Mouse (Mus musculus) midbrain, postnatal 0 days (tissue): ENCODE measurements at regions not wholly inside any gene's neighbourhood (a gene's known extent, or its start where the extent isn't known, plus 50 kb on each side); places are given as distances from the start of the nearest gene placed in this dataset.

ENCODE experiments used
- ATAC-seq: fragments of 200-750 bp; cut with Nextera tagmentation; 2 replicates; pipeline ENCODE4 v1.8.0; 2017; ENCODE audit warnings: moderate number of reproducible peaks, mild to moderate bottlenecking, moderate TSS enrichment, moderate library complexity; ENCODE audit not compliant: low FRiP score
- DNase-seq: peaks from one replicate; pipeline ENCODE4 v3.0.0-alpha.2; 2015; ENCODE audit warnings: low spot score
- H3K27ac ChIP-seq: fragments of 300-500 bp; sonication (generic); 2 replicates; pipeline ENCODE4 v1.5.1; 2014; ENCODE audit warnings: low read depth, mild to moderate bottlenecking, low read length, mixed read lengths
- H3K27me3 ChIP-seq: fragments of 300-500 bp; sonication (generic); 2 replicates; pipeline ENCODE4 v1.6.1; 2014; ENCODE audit warnings: low read length, control low read depth, mixed read lengths; ENCODE audit not compliant: insufficient read depth
- H3K36me3 ChIP-seq: fragments of 300-500 bp; sonication (generic); 2 replicates; pipeline ENCODE4 v1.6.1; 2014; ENCODE audit warnings: low read length, control low read depth, mixed read lengths; ENCODE audit not compliant: insufficient read depth
- H3K4me1 ChIP-seq: fragments of 300-500 bp; sonication (generic); 2 replicates; pipeline ENCODE4 v1.6.1; 2014; ENCODE audit warnings: mild to moderate bottlenecking, control low read depth, antibody characterized with exemption, low read length, mixed read lengths; ENCODE audit not compliant: insufficient read depth
- H3K4me2 ChIP-seq: fragments of 300-500 bp; sonication (generic); 2 replicates; pipeline ENCODE4 v1.6.1; 2014; ENCODE audit warnings: low read depth, mild to moderate bottlenecking, low read length, mixed read lengths; ENCODE audit not compliant: poor library complexity, severe bottlenecking
- H3K4me3 ChIP-seq: fragments of 300-500 bp; sonication (generic); 2 replicates; pipeline ENCODE4 v1.5.1; 2014; ENCODE audit warnings: low read depth, mild to moderate bottlenecking, low read length, moderate library complexity
- H3K9ac ChIP-seq: fragments of 300-500 bp; sonication (generic); replicated peaks from 2 replicates; pipeline ENCODE4 v1.6.1; 2014; ENCODE audit warnings: mild to moderate bottlenecking, low read length, moderate library complexity, mixed read lengths; ENCODE audit not compliant: poor library complexity, severe bottlenecking
- H3K9me3 ChIP-seq: fragments of 300-500 bp; sonication (generic); 2 replicates; pipeline ENCODE4 v1.6.1; 2016; ENCODE audit warnings: low read length, control low read depth
- CTCF ChIP-seq: IDR thresholded peaks from 2 replicates; pipeline ENCODE4 v1.5.1; 2016; ENCODE audit warnings: antibody characterized with exemption, mild to moderate bottlenecking
- WGBS: fragments of 180-500 bp; shearing (Covaris S2); extraction: QIAGEN DNeasy Blood & Tissue Kit; methylation state at CpG from one replicate; pipeline ENCODE4 v1.1.7; 2014; 5-methylcytosine and 5-hydroxymethylcytosine counted together

- TF ChIP-seq CTCF, result no peak
- H3K4me1 ChIP-seq, result no peaks in the 10 kb centered on the region
- H3K27ac ChIP-seq, result no peak overlapping the region
- H3K27me3 ChIP-seq, result no peaks in the 10 kb centered on the region
- ATAC-seq (no peak), DNase-seq (no peak)
- H3K9me3 ChIP-seq, result no peaks in the 10 kb centered on the region
- 25% methylated on average over 1 of the region's 1 CpGs for WGBS
- H3K4me2 ChIP-seq, result no peak overlapping the region
- no peak overlapping the region for H3K9ac ChIP-seq
- no peaks in the 10 kb centered on the region for H3K36me3 ChIP-seq
- no peak overlapping the region for H3K4me3 ChIP-seq
These were observed 235.4 kb downstream of the Hlx start for GRCm38 (mm10) chr1:184497007-184497406.

GRCm38 (mm10) chr1:184493811-184494210 lies 238.6 kb downstream of the Hlx start:
- no peaks in the 10 kb centered on the region for H3K27me3 ChIP-seq
- no peaks in the 10 kb centered on the region for H3K9me3 ChIP-seq
- H3K4me2 ChIP-seq, result no peak overlapping the region
- no peak overlapping the region for H3K27ac ChIP-seq
- DNase-seq (no peak), ATAC-seq (no peak)
- no peaks in the 10 kb centered on the region for H3K36me3 ChIP-seq
- H3K9ac ChIP-seq, result no peak overlapping the region
- no peak overlapping the region for H3K4me3 ChIP-seq
- no peaks in the 10 kb centered on the region for H3K4me1 ChIP-seq
- WGBS, result 83% methylated on average over 8 of the region's 8 CpGs
- no peak for TF ChIP-seq CTCF

DNA sequence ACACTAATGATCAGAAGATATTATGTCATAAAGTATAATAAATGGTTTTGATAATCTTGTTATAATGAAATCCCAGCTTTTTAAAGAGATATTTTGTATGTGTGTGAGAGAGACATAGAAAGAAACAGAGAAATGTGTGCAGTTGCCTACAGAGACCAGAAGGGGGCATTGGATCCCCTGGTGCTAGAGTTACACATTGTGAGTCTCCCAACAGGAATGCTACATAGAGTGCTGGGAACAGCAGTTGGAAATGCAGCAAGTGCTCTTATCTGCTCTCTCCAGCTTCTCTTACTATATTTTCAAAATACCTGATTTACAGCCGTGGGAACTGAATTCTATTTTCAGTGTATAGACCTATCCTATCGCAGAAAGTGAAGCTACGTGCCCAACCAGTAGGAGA lies 240.3 kb downstream of the Hlx start:
- no peaks in the 10 kb centered on the region for H3K9me3 ChIP-seq
- no peak overlapping the region for H3K4me3 ChIP-seq
- DNase-seq (no peak), ATAC-seq (no peak)
- no peak for TF ChIP-seq CTCF
- H3K27ac ChIP-seq, result no peak overlapping the region
- no peak overlapping the region for H3K9ac ChIP-seq
- no peaks in the 10 kb centered on the region for H3K27me3 ChIP-seq
- H3K4me2 ChIP-seq, result no peak overlapping the region
- 89% methylated on average over 3 of the region's 3 CpGs for WGBS
- no peaks in the 10 kb centered on the region for H3K4me1 ChIP-seq
- H3K36me3 ChIP-seq, result no peaks in the 10 kb centered on the region

DNA sequence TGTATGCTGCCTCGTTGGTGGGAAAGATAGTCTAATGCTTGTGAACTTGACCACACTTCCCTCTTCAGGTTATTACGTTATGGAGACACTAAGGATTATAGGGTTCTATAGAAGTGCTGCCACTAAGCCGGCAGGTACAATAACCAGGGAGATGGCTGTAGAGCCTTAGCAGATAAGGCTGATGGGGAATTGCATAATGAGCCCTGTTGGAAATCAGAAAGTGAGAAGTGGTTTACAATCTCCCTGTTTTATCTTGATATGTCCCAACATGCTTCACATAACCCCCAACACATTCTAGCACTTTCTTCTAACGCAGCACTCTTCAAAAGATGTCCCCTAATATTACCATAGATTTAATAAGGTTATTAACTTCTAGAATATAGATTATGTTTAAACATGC lies 241.2 kb downstream of the Hlx start:
- no peak overlapping the region for H3K27ac ChIP-seq
- no peaks in the 10 kb centered on the region for H3K9me3 ChIP-seq
- no peaks in the 10 kb centered on the region for H3K4me1 ChIP-seq
- no peak overlapping the region for H3K9ac ChIP-seq
- H3K4me3 ChIP-seq, result no peak overlapping the region
- H3K36me3 ChIP-seq, result no peaks in the 10 kb centered on the region
- no peak for TF ChIP-seq CTCF
- WGBS, result 91% methylated on average over 4 of the region's 4 CpGs
- H3K27me3 ChIP-seq, result no peaks in the 10 kb centered on the region
- H3K4me2 ChIP-seq, result no peak overlapping the region
- no peak for ATAC-seq
- no peak for DNase-seq

- DNase-seq (no peak), ATAC-seq (no peak)
- Histone ChIP-seq H3K4me1 (no peaks in the 10 kb centered on the region), H3K4me3 (no peak overlapping the region), H3K36me3 (no peaks in the 10 kb centered on the region), H3K27ac (no peak overlapping the region), H3K27me3 (no peaks in the 10 kb centered on the region), H3K4me2 (no peak overlapping the region), H3K9me3 (no peaks in the 10 kb centered on the region), H3K9ac (no peak overlapping the region)
- 55% methylated on average over 6 of the region's 6 CpGs for WGBS
- no peak for TF ChIP-seq CTCF
These were observed 245.0 kb downstream of the Hlx start for GRCm38 (mm10) chr1:184487409-184487808.

- 83% methylated on average over 8 of the region's 8 CpGs for WGBS
- H3K36me3 ChIP-seq, result no peaks in the 10 kb centered on the region
- no peak for ATAC-seq
- no peak overlapping the region for H3K9ac ChIP-seq
- no peak overlapping the region for H3K4me2 ChIP-seq
- no peak for DNase-seq
- H3K9me3 ChIP-seq, result no peaks in the 10 kb centered on the region
- H3K4me1 ChIP-seq, result no peaks in the 10 kb centered on the region
- no peak overlapping the region for H3K4me3 ChIP-seq
- no peaks in the 10 kb centered on the region for H3K27me3 ChIP-seq
- H3K27ac ChIP-seq, result no peak overlapping the region
- TF ChIP-seq CTCF, result no peak
These were observed 247.6 kb downstream of the Hlx start for GRCm38 (mm10) chr1:184484801-184485200.

GRCm38 (mm10) chr1:184483371-184483770 lies 249.0 kb downstream of the Hlx start:
- no peak for ATAC-seq
- no peak for TF ChIP-seq CTCF
- no peaks in the 10 kb centered on the region for H3K4me1 ChIP-seq
- no peaks in the 10 kb centered on the region for H3K27me3 ChIP-seq
- WGBS, result 78% methylated on average over 7 of the region's 7 CpGs
- H3K9me3 ChIP-seq, result no peaks in the 10 kb centered on the region
- DNase-seq, result no peak
- H3K27ac ChIP-seq, result no peak overlapping the region
- no peak overlapping the region for H3K4me2 ChIP-seq
- H3K4me3 ChIP-seq, result no peak overlapping the region
- no peak overlapping the region for H3K9ac ChIP-seq
- no peaks in the 10 kb centered on the region for H3K36me3 ChIP-seq
